In genomic region chr19:24603431-24603830, GRCm38 (mm10) we compare ENCODE assay signal across 20 mouse cellular contexts. TPM values are rescaled to one million over a fixed set of nuclear protein-coding genes. Genes with fewer than 3 reads are reported as not detected.
DNase-seq lines count a peak whose midpoint lies in the region; ATAC-seq and TF ChIP-seq lines count a peak whose summit lies in the region.
"Had no signal": no experiment of that assay in that cellular context is flagged by ENCODE, and none has a peak within 500 bp of the region (broad histone marks: within the 10 kb centered on the region; RNA-seq: fewer than 3 reads in every experiment).

No protein-coding gene starts in this region.

- no peak for TF ChIP-seq EP300 in liver, embryonic 14.5 days (IDR thresholded peaks at IDR 0.05; ENCODE audit: low read depth)

- 0 out of 4 replicates have a peak, but pooled peaks cover 0 to 5% of the 10 kb centered on the region in 2 experiments for H3K4me1 ChIP-seq in liver, embryonic 14.5 days (replicated peaks; ENCODE audit: control insufficient read depth in 2 of 2, insufficient read depth in 2 of 2, low read length in 1 of 2)
- H3K4me1 ChIP-seq in liver, embryonic 11.5 days (replicated peaks; ENCODE audit: control insufficient read depth, insufficient read depth, low read length), result no peaks in the 10 kb centered on the region
- H3K4me1 ChIP-seq in kidney, adult 2 months (ENCODE audit: control insufficient read depth, insufficient read depth, low read length), result no peaks in the 10 kb centered on the region
- H3K4me1 ChIP-seq: embryonic facial prominence, embryonic 13.5 days; embryonic facial prominence, embryonic 15.5 days; forebrain, embryonic 13.5 days had no signal

- ATAC-seq in liver, embryonic 14.5 days (ENCODE audit: insufficient read depth), result peak; percentile 50; the same call in 1 of the 2 replicates
- no peak for ATAC-seq in liver, embryonic 11.5 days (replicated peaks; ENCODE audit: low FRiP score)
- peak; percentile 64 for ATAC-seq in megakaryocyte progenitor cell, adult 5-6 weeks (replicated peaks; ENCODE audit: poor library complexity)
- ATAC-seq: forebrain, embryonic 13.5 days; forebrain, embryonic 16.5 days had no signal

- no peaks in the 10 kb centered on the region for H3K36me3 ChIP-seq in liver, embryonic 14.5 days (replicated peaks; ENCODE audit: control insufficient read depth, insufficient read depth, low read depth)
- H3K36me3 ChIP-seq in liver, embryonic 11.5 days (ENCODE audit: control insufficient read depth, insufficient read depth, low read length), result no peaks in the 10 kb centered on the region
- no peaks in the 10 kb centered on the region for H3K36me3 ChIP-seq in kidney, adult 2 months (ENCODE audit: control insufficient read depth, insufficient read depth, low read length)
- H3K36me3 ChIP-seq: embryonic facial prominence, embryonic 13.5 days; embryonic facial prominence, embryonic 15.5 days had no signal

- 51% methylated on average over 4 of the region's 4 CpGs for WGBS in liver, embryonic 14.5 days (ENCODE audit: insufficient replicate concordance)
- WGBS in liver, embryonic 11.5 days, result 69% methylated on average over 4 of the region's 4 CpGs
- WGBS in kidney, adult 2 months, result 91% methylated on average over 4 of the region's 4 CpGs

- no peaks in the 10 kb centered on the region for H3K9me3 ChIP-seq in liver, embryonic 14.5 days (ENCODE audit: control insufficient read depth, low read length)
- H3K9me3 ChIP-seq in liver, embryonic 11.5 days (ENCODE audit: control insufficient read depth, low read length), result peaks cover 2% of the 10 kb centered on the region; the same call in 1 of the 2 replicates
- H3K9me3 ChIP-seq: embryonic facial prominence, embryonic 13.5 days; embryonic facial prominence, embryonic 15.5 days; forebrain, embryonic 13.5 days had no signal

- TF ChIP-seq CTCF in liver, embryonic 14.5 days (IDR thresholded peaks at IDR 0.05; ENCODE audit: low read depth), result no peak
- no peak for TF ChIP-seq CTCF in kidney, adult 2 months (conservative IDR thresholded peaks at IDR 0.05; ENCODE audit: insufficient read depth, insufficient read length, low read depth, low read length)

- no peak overlapping the region for H3K4me2 ChIP-seq in liver, embryonic 14.5 days (ENCODE audit: low read depth)
- no peak overlapping the region for H3K4me2 ChIP-seq in liver, embryonic 11.5 days
- H3K4me2 ChIP-seq: embryonic facial prominence, embryonic 13.5 days; embryonic facial prominence, embryonic 15.5 days; forebrain, embryonic 13.5 days had no signal

- no peak for DNase-seq in liver, embryonic 14.5 days (ENCODE audit: low read depth in 3 of 3, low spot score in 3 of 3)
- DNase-seq in liver, embryonic 11.5 days (ENCODE audit: low spot score), result no peak
- DNase-seq in c-Kit-positive CD71-positive TER-119-positive erythroid progenitor cells, embryonic 14.5 days (ENCODE audit: low spot score), result peak; percentile 5
- DNase-seq in layer of hippocampus, postnatal 25 days (ENCODE audit: extremely low spot score in 1 of 2, low spot score in 1 of 2), result no peak
- no peak for DNase-seq in kidney, adult 2 months
- no peak for DNase-seq in lung, postnatal 10 days
- DNase-seq: adrenal gland, adult 2 months; adrenal gland, postnatal 10 days; adrenal gland, postnatal 25 days; cerebellum, adult 11 months; cerebellum, adult 8-10 months; cerebellum, adult 9-11 months; cerebellum, postnatal 36 days; embryo, embryonic 11 days had no signal

- no peak overlapping the region for H3K9ac ChIP-seq in liver, embryonic 14.5 days (replicated peaks)
- H3K9ac ChIP-seq in liver, embryonic 11.5 days (ENCODE audit: low read depth, low read length), result no peak overlapping the region
- H3K9ac ChIP-seq: embryonic facial prominence, embryonic 13.5 days; embryonic facial prominence, embryonic 15.5 days; forebrain, embryonic 13.5 days had no signal

- TF ChIP-seq POLR2A in kidney, adult 2 months (IDR thresholded peaks at IDR 0.05; ENCODE audit: low read depth, low read length), result no peak

- no peak overlapping the region for H3K27ac ChIP-seq in liver, embryonic 14.5 days
- H3K27ac ChIP-seq in liver, embryonic 11.5 days (ENCODE audit: low read depth, low read length), result no peak overlapping the region
- H3K27ac ChIP-seq in kidney, adult 2 months (ENCODE audit: insufficient read depth, low read depth, low read length), result no peak overlapping the region
- H3K27ac ChIP-seq: embryonic facial prominence, embryonic 13.5 days; embryonic facial prominence, embryonic 15.5 days; forebrain, embryonic 13.5 days had no signal

- H3K4me3 ChIP-seq in liver, embryonic 14.5 days (ENCODE audit: insufficient read depth in 1 of 2, low read depth in 2 of 2, low read length in 2 of 2), result no peak overlapping the region
- no peak overlapping the region for H3K4me3 ChIP-seq in liver, embryonic 11.5 days (ENCODE audit: low read depth, low read length)
- H3K4me3 ChIP-seq in kidney, adult 2 months (ENCODE audit: insufficient read depth, low read depth, low read length), result no peak overlapping the region
- H3K4me3 ChIP-seq: embryonic facial prominence, embryonic 13.5 days; embryonic facial prominence, embryonic 15.5 days; erythroblast, embryonic 14.5 days; forebrain, embryonic 13.5 days had no signal

- H3K27me3 ChIP-seq in liver, embryonic 14.5 days (ENCODE audit: control insufficient read depth, insufficient read depth, low read length), result no peaks in the 10 kb centered on the region
- H3K27me3 ChIP-seq in liver, embryonic 11.5 days (replicated peaks; ENCODE audit: control insufficient read depth, insufficient read depth, low read length), result no peaks in the 10 kb centered on the region
- H3K27me3 ChIP-seq in kidney, adult 2 months (replicated peaks; ENCODE audit: control insufficient read depth, insufficient read depth, low read length), result no peaks in the 10 kb centered on the region
- H3K27me3 ChIP-seq: embryonic facial prominence, embryonic 13.5 days; embryonic facial prominence, embryonic 15.5 days; forebrain, embryonic 13.5 days had no signal

RNA-seq across cellular contexts. Expression of gene Pip5k1b, which starts 47.8 kb away (rescaled TPM):
- 6.9 and 8.1 TPM in 2 replicates for polyA plus RNA-seq in liver, embryonic 14.5 days (2012; rRNA removed)
- polyA plus RNA-seq in liver, embryonic 14.5 days (2014; fragmentation: Nextera tagmentation; extraction: Ambion mirVana), result 10.8 and 11.9 TPM in 2 replicates
- 5.6 and 7.1 TPM in 2 replicates for polyA plus RNA-seq in liver, embryonic 11.5 days (2014; fragmentation: Nextera tagmentation; extraction: Ambion mirVana)
- total RNA-seq in megakaryocyte progenitor cell, adult 5-6 weeks (2015), result 24.4 and 25.6 TPM in 2 replicates
- total RNA-seq in megakaryocyte progenitor cell, adult 5-6 weeks (2017), result 10.7 and 13.5 TPM in 2 replicates
- 10 to 100 TPM; 63.7 to 64.4 TPM for total RNA-seq in layer of hippocampus, postnatal 25 days (2021)
- 3.7 and 4.0 TPM in 2 replicates for polyA plus RNA-seq in kidney, adult 2 months (2012; rRNA removed)
